Mouse (Mus musculus) lung, postnatal 10 days (tissue): ENCODE results near the gene Naaa.
A peak's percentile ranks its signal among the peaks of the same experiment; 100 is the strongest.

Experiments
- DNase-seq: peaks from one replicate; pipeline ENCODE4 v3.0.0; 2021

Naaa gene

DNA sequence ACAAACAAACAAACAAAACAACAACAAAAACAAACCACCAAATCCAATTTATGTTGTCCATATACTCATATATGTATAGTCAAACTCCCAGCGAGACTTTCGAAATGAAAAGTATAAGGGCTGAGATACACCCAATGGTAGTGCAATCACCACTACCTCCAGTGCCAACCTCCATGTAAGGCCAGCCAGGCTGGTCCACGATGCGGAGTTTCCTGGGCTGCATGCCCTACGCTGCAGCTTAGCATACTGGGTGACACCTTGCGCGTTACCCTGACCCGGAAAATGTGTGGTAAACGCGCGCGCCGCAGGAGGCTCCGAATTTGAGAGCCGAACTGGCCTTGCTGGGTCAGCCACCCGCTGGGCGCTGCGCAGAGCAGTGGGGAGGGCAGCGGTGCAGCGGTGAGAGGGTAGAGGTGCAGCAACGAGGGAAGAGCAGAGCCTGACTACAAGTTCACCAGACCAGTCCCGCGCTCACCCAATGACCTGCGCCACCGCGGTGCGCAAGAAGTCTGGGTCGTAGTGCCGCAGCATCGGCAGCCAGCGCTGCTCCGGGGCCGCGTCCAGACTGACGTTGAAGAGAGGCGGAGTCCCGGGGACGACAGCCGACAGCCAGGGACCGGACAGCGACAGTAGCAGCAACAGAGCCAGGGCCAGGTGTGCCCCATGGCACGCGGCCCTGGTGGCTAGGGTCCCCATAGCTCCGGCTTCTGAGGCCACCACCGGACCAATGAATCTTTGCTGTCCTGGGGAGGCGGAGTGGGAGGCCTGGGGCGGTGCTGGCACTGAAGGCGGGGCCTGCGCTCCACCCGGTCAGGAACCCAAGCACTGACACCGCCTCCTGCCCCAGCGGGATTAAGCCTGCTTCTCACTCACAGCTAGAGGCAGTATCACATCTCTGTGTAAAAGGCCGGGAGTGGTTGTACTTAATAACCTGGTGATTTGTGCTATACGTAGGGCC, at the start of gene Naaa:
TSS of gene Naaa (minus strand) at position 734 of the 958 bp plus-strand sequence.
- DNase-seq, result peak; percentile 92

GRCm38 (mm10) chr5:92327367-92327766, 49.4 kb upstream of the Naaa start:
- DNase-seq, result no peak

DNA sequence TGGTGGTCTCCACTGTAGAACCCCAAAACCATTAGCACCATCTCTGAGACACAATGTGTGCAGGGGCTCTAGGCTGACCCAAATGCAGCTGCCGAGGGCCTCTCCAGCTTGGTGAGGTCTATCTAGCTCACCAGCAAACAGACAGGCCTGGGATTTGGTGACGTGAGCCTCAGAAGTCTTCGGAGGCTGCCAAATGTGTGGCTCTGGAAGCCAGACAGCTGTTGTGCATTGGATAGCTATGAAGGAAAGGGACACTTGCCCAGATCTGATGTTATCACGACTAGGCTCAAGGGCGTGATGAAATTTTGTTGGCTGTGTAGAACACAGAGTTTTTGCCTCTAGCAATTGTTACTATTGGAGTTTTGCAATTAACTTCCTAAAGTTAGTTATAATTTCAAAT, 45.3 kb upstream of the Naaa start:
- peak; percentile 81 for DNase-seq

GRCm38 (mm10) chr5:92322612-92323011, 44.6 kb upstream of the Naaa start:
- DNase-seq, result peak; percentile 29

DNA sequence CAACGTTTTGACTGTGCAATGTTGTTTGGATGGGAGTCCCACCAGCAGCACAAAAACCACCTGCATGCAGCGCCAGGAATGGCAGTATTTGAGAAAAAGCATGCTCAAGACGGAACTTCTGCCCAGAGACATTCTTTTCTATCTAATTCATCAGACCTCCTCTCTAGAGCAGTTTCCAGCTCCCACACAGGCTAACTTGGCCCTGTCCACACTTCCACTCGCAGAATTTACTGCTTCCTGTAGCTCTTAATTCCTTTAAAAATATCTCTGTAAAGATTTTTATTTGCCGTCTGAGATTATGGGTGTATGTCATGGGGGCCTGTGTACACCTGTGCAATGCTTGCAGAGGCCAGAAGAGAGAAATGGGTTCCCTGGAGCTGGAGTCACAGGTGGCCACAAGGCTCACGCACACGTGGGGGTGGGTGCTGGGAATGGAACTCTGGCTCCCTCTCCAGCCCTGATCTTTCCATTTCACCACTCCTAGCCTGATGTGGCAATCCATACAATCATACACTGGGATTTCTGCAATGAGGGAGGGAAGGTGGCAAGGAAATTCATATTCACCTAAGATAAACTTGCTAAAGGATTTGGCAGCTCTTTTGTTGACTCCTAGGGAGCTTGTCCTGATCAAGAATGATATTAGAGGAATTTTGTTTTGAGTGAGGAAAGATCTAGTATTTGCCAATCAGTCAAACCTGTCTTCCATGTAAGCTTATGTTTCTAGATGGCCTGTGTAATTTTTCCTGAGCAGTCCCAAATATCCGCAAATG, 43.8 kb upstream of the Naaa start:
- no peak for DNase-seq

DNA sequence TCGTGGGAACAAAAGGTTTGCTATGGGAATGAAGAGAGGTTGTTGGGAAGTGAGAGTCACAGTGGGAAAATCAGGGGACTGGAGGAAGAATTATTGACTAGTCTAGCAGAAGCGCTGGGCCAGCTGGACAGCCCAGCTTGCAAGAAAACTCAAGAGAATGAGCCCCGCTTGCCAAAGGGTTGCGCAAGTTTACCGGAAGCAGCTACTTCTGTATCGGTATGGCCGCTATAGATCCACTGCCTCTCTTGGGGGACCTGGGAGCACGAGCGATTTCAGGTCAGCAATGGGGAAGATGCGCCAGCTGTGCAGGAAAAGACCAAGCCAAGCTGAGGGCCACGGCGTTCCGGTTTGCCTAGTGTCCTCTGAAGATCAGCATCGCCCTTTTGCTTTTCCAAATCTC, 40.6 kb upstream of the Naaa start:
- DNase-seq, result no peak

- DNase-seq, result no peak
Observed at GRCm38 (mm10) chr5:92318119-92318518, 40.1 kb upstream of the Naaa start.

- DNase-seq, result no peak
Observed at GRCm38 (mm10) chr5:92313776-92314175, 35.8 kb upstream of the Naaa start.

DNA sequence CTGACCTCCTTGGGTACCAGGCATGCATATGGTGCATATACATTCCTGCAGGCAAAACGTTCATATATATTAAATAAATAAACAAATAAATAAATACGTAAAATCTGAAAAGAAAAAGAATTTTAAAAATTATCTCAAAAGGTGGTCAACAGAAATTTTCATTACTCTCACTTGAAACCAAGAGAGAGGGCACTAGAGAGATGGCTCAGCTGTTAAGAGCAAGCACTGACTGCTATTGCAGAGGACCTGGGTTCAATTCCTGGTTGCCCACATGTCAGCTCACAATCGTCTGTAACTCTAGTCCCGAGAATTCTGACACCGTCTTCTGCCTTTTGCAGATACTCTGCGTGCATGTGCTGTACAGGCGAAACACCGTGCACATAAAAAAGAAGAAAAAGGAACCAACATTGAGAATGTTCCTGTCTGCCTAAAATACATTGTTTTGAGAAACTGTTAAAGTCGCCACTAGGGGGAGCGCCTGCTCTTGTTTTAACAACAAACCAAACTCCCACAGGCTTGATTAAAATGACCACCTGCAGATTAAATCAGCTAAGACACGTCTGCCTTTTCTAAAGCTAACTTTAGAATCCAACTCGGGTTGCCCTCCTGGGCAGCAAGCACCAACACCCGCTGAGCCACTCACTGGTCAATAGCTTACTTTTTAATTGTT, 34.2 kb upstream of the Naaa start:
- DNase-seq, result peak; percentile 92

GRCm38 (mm10) chr5:92309681-92310511, 31.9 kb upstream of the Naaa start, which contains the start of gene Sdad1:
Sdad1 (minus strand) TSS chr5:92310479.
- DNase-seq, result peak; percentile 96

DNA sequence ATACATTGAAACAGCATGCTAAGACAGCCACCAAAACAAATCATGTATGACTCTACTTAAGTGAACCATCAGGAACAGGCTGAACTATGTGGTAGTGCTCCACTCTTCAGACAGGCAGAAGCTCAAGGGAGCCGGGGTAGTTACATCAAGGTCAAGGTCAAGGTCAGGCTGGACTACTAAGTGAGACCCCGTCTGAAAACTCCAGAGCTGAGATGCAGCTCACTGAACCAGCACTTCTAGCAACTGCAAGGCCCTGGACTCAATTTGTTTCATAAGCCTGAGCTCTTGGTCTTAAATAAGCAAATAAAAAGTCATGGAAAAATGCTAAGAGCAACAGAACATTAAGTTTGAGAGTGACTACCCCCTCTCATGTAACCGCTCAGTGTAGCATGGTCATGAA, 26.3 kb upstream of the Naaa start:
- DNase-seq, result no peak

GRCm38 (mm10) chr5:92302149-92302840, 24.3 kb upstream of the Naaa start:
- no peak for DNase-seq

- no peak for DNase-seq
Observed at GRCm38 (mm10) chr5:92294525-92294924, 16.6 kb upstream of the Naaa start.

GRCm38 (mm10) chr5:92291652-92292414, 13.9 kb upstream of the Naaa start:
- no peak for DNase-seq

GRCm38 (mm10) chr5:92287840-92288239, 9.9 kb upstream of the Naaa start:
- no peak for DNase-seq

GRCm38 (mm10) chr5:92283107-92283506, 5.1 kb upstream of the Naaa start:
- DNase-seq, result no peak

- DNase-seq, result peak; percentile 17
Observed at GRCm38 (mm10) chr5:92282571-92282970, 4.6 kb upstream of the Naaa start.

GRCm38 (mm10) chr5:92278942-92279537, 1.1 kb upstream of the Naaa start:
- DNase-seq, result peak; percentile 27

- DNase-seq, result no peak
Observed at GRCm38 (mm10) chr5:92270496-92270895, 7.5 kb downstream of the Naaa start.

DNA sequence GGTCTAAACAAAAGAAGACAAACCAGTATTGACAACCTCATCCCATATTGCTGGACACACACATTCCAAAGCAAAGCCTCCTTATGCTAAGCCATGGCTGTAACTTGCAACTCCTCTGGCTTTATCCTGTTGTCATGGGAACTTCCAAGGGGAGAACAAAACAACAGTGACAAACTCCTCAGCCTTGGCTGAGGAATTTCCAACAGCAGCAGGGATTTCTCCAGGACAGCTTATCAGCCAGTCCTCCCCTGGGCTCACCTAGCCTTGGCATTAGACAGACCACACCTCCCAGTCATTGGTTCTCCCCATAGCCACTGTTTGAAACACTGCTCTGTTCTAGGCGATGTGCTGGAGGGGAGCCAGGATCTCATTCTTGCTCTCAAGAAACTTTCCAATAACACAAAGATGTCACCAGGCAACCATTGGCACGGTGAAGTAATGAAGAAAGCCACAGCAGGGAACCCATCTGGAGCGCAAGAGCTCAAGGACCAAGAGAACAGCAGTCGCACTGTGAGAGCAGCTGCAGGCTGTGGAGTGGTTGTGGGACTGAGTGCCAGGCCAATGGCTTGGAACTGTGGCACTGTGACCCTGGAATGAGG, 14.1 kb downstream of the Naaa start:
- DNase-seq, result peak; percentile 86
